Mouse (Mus musculus) gastrocnemius, postnatal 36 days (tissue): ENCODE measurements around the gene BC048403. TPM values are rescaled to one million over a fixed set of nuclear protein-coding genes. Genes with fewer than 3 reads are reported as not detected.

Experiments used
- DNase-seq, 2 experiments: peaks; one replicate each; pipeline ENCODE4 v3.0.0; 2022
- intact Hi-C: fragments of 180-260 bp; cut with DNase I; formaldehyde crosslinking; loops from one replicate; pipeline ENCODE4 v1.15.1; 2025
- long read RNA-seq, 2 experiments: library from polyadenylated mRNA; stranded (forward); transcript quantifications; one replicate each; pipeline ENCODE4 v2.0.0; 2021
- total RNA-seq, 2 experiments: library from RNA; stranded (reverse); gene quantifications; 2 replicates each; pipeline ENCODE4 v1.2.3; 2021

BC048403 gene
- 1 to 10 TPM in 1 of 2 experiments, under 1 TPM in 1; 0.99 to 1.8 TPM for total RNA-seq
- long read RNA-seq, experiment 1, result 0 reads
- long read RNA-seq, experiment 2, result 0 reads

- intact Hi-C loops, result no loop called here
- peak; percentile 73 to 77 for DNase-seq
Observed at GRCm38 (mm10) chr10:121739548-121740505, at the start of gene BC048403. BC048403 (plus strand) TSS chr10:121739937.

GRCm38 (mm10) chr10:121692944-121693579 is 46.7 kb upstream of the BC048403 start:
- peak in 1 of 2 experiments; percentile 16 for DNase-seq
- intact Hi-C loops, result no loop called here

- intact Hi-C loops, result no loop called here
- DNase-seq, result no peak
Observed at GRCm38 (mm10) chr10:121694567-121694966, 45.2 kb upstream of the BC048403 start.

DNA sequence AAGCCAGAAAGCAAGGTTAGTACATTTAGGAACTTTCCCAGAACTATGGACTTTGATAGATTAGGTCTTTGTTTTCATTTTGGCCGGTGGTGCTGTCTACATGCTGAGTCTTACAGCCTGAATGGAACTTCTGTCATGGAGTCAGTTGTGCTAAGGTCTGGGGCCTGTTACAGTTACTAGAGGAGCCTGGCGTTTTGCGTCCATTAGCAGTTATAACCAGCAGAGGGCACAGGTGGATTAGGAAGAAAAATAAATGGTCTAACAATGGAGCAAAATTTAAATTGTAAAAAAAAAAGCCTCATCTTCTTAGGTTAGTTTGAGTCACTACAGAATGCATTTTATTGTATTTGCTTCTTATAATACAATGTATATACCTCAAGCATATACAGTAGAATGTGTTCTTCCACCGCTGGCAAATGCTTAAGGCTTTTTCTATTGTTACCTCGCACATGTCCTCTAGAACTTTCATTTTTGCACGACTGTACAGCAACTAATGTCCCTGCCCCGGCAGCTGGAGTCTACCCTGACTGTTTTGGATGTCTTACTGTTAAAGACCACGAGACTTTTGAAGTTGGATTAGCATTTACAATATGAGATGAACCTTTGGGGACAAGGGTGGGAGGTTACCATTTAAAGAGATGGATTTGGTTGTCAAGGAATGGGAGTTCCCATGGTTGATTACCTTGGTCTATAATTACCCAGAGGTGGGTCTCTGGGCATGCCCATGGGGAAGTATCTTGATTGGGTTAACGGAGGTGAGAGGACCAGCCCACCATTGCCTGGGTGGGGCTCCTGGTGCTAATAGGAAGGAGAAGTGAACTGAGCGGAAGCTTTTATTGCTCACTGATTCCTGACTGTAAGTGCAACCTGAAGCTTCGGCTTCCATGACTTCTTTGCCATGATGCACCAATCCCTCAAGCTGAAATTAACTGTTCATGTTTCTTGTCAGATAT is 38.2 kb upstream of the BC048403 start:
- DNase-seq, result peak in 1 of 2 experiments; percentile 24
- intact Hi-C loops, result no loop called here

- intact Hi-C loops, result no loop called here
- DNase-seq, result peak; percentile 56 to 65
Observed at GRCm38 (mm10) chr10:121703619-121704018, 36.1 kb upstream of the BC048403 start.

DNA sequence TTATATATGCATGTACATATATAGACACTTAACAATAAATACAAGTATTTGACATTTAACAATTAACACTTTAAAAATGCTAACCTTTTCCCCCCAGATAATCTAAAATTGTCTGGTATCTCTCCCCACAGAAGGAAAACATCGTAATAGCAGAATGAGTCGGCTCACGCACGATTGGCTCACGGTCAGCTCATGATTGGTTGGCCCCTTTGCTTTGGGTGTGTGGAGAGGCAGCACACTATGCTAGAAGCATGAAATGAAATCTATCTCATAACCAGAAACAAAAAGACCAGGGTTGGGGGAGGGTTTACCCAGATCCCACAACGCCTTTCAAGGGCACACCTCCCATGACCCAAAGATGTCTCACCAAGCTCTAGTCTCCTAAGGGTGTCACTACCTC is 34.9 kb upstream of the BC048403 start:
- DNase-seq, result no peak
- intact Hi-C loops, result no loop called here

DNA sequence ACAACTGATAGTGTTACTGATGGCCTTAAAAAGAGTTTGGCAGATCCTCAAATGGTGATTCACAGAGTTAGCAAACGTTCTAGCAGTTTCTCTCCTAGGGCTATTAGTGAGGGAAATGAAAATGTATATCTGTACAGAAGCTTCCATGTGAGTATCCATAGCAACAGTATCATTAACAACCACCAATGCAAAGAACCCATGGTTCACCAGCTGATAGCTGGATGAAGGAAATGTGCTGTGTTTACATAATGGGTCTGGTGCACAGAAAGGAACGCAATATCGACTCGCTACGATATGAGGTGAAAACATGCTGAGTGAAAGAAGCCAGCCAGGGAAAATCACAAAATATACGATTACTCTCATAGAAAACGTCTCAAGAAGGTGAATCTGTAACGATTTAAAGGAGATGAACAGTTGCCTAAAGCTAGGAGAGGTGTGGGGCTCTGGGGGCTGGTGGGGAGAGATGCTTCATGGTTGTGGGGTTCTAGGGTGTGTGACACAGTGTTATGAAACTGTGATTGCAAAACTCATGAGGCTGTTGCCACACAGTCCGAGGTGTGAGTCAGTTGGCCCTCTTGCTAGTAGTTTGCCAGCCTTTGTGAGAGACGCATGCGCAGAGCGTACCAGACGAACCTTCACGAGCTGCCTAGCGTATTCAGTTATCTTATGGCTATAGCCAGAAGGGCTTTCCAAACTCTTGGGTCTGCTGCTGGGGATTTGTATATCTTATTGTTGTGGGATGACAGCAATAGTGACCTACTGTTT is 34.2 kb upstream of the BC048403 start:
- intact Hi-C loops, result no loop called here
- DNase-seq, result peak; percentile 12 to 18

DNA sequence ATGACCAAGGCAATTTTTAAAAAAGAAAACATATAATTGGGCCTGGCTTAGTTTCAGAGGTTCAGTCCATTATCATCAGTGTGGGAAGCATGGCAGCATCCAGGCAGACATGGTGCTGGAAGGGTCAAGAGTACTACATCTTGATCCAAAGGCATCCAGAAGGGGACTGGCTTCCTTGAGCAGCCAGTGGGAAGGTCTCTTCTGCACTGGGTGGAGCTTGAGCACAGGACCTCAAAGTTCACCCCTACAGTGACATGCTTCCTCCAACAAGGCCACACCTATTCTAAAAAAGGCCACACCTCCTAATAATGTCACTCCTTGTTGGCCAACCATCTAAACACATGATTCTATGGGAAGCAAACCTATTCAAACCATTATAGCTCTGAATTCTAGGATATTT is 22.9 kb upstream of the BC048403 start:
- no peak for DNase-seq
- intact Hi-C loops, result no loop called here

DNA sequence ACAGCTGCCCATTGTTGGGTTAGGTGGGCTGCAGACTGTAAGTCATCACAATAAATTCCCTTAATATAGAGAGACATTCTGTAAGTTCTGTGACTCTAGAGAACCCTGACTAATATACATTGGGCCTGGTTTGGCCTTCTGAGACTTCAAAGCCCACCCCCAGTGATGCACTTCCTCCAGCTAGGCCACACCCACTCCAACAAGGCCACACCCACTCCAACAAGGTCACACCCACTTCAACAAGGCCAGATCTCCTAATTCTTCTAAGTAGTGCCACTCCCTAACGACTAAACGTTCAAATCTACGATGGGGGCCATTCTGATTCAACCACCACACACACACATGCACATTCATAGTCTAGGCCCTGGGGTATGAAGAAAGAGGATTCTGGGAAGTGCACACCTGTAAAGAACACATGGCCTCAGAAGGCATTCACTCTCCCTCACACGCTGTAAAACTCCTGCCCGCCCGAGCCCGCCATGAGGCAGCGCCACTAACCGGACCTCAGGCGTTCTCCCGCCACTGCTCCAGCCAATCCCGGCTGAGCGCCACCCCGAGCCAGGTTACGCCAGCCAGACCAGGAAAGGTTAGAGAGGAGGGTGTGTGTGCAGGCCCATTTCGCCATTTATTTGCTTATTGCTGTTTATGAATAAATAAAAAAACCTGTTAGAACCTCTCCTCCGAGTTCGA is 20.7 kb upstream of the BC048403 start:
- DNase-seq, result no peak
- intact Hi-C loops, result no loop called here

DNA sequence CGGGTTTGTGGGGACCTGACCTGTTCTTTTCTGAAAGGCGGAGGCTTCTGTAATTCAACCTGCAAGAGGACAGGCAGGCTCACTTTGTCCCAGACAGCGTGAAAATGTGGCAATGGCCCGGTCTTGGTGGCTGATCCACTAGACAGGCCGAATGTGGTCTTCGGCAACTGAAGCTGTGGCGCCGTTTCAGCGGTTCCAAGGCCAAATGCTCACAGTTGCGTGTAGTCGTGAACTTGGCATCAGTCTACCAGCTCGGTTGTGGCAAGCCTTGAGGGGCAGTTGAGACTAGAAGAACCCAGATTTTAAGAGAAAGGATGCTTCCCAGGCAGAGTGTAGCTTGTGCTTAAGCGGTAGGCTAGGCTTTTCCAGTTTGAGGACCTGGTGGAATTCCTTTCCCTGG is 19.0 kb upstream of the BC048403 start:
- no peak for DNase-seq
- intact Hi-C loops, result no loop called here

DNA sequence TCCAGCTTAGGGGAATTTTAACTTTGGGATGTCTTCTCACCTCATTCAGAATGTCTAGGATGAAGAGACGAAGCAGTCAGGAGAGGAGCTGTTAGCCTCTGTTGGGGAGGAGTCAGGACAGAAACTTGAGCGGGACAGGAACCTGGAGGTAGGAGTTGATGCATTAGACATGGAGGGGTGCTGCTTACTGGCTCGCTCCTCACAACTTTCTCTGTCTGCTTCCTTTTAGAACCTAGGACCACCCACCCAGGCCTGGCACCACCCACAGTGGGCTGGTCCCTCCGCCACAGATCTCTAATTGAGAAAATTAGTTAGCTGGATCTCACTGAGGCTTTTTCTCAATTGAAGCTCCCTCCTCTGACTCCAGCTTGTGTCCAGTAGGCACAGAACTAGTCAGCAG is 13.2 kb upstream of the BC048403 start:
- no peak for DNase-seq
- intact Hi-C loops, result no loop called here

- intact Hi-C loops, result no loop called here
- DNase-seq, result no peak
Observed at GRCm38 (mm10) chr10:121727151-121727550, 12.6 kb upstream of the BC048403 start.

DNA sequence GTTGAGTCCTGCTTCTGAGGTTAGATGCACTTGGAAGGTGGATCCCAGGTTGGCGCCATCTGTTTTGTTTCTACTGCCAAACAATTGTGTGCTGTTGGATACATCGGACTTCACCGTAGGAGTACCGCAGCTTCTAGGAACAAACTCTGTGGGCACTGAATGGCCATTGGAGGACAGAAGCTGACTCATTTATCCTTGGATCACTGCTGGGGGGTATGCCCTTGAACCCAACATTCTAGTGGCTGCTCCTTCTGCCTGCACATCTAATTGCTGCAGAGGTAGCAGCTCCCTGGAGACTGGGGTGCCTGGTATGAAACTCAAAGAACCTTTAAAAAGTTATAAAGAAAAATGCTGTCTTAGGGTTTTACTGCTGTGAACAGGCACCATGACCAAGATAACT is 11.5 kb upstream of the BC048403 start:
- DNase-seq, result no peak
- intact Hi-C loops, result no loop called here

GRCm38 (mm10) chr10:121731048-121731725 is 8.6 kb upstream of the BC048403 start:
- DNase-seq, result no peak
- intact Hi-C loops, result no loop called here

- DNase-seq, result no peak
- intact Hi-C loops, result no loop called here
Observed at GRCm38 (mm10) chr10:121732542-121732941, 7.2 kb upstream of the BC048403 start.

GRCm38 (mm10) chr10:121737256-121737655 is 2.5 kb upstream of the BC048403 start:
- intact Hi-C loops, result no loop called here
- DNase-seq, result no peak

DNA sequence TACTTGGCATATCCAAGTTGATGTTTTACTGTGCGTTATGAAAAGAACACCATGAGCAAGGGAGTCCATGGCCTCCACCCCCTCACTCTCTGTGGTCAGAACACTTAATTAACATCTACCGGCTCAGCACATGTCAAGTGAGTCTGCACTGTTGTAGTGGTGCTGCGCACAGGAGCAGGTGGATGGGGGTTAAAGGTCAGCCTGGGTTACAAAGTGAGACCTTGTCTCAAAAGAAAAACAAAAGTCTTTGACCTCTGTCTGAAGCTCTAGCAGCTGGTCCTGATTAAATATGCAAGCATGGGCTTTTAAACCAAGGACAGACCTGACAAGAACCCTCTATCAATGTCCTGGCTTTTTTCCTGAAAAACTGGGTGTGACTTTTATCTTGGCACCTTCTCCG is 2.6 kb downstream of the BC048403 start:
- DNase-seq, result no peak
- intact Hi-C loops, result no loop called here

DNA sequence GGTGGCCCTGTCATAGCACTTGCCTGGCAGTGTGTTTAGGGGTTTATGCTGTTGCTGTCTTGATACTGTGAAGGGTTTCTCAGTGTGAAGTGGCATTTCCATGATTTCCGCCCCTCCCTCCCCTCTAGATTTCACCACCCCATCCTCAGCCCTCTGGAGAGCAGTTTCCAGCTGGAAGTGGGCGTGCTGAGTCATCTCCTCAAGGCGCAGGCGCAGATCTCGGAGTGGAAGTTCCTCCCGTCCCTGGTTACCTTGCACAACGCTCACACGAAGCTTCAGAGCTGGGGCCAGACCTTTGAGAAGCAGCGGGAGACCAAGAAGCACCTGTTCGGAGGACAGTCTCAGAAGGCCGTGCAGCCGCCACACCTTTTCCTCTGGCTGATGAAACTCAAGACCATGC is 10.4 kb downstream of the BC048403 start:
- intact Hi-C loops, result no loop called here
- no peak for DNase-seq

DNA sequence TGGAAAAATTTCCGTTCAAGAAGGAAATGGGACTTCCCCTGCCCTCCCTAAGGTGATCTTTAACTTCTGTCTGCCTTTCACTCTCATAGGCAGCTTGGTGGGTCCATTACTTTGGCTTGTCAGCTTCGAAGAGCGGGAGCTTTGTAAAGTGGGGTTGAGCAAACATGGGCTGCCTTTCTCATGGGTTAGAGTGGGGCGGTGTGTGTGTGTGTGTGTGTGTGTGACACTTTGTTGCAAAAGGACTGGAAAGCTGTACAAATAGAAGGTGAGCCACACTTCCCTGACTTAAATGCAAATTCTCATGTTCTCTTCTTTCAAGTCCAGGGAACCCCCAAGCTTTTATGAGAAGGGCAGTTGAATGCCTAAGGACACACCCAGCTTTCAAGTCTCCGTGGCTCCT is 14.5 kb downstream of the BC048403 start:
- DNase-seq, result no peak
- intact Hi-C loops, result no loop called here
